ENCODE assay signal across 9 mouse cellular contexts in genomic region chr16:92319353-92320109, GRCm38 (mm10). TPM values are rescaled to one million over a fixed set of nuclear protein-coding genes. Genes with fewer than 3 reads are reported as not detected.
DNase-seq lines count a peak whose midpoint lies in the region.
"Had no signal": no experiment of that assay in that cellular context is flagged by ENCODE, and none has a peak within 500 bp of the region (broad histone marks: within the 10 kb centered on the region; RNA-seq: fewer than 3 reads in every experiment).

No protein-coding gene starts in this region.

- intact Hi-C loops in left cerebral cortex, postnatal 25 days (cut with DNase I) = loop anchor here (5.0 to 10.0 kb wide), 2 partner anchors 138 to 1225 kb away; no protein-coding TSS in a partner anchor

- peak; percentile 64 for DNase-seq in adrenal gland, postnatal 10 days
- no peak for DNase-seq in adrenal gland, adult 2 months
- peak; percentile 54 to 70 for DNase-seq in left cerebral cortex, adult 18-20 months (ENCODE audit: low spot score in 2 of 2)
- no peak for DNase-seq in left cerebral cortex, adult 11 months (ENCODE audit: low spot score)
- peak; percentile 43 for DNase-seq in embryo, embryonic 10.5 days (ENCODE audit: low spot score)
- peak; percentile 40 to 90 for DNase-seq in left cerebral cortex, postnatal 25 days (ENCODE audit: low spot score in 2 of 2)
- DNase-seq in natural killer cell, adult 2 months (ENCODE audit: low spot score in 2 of 2) = peak; percentile 28 to 62
- peak; percentile 84 for DNase-seq in thymus, postnatal 25 days

RNA-seq across cellular contexts. Expression of gene Fam243, which starts 1.7 kb away (rescaled TPM):
- total RNA-seq in adrenal gland, postnatal 10 days (2021) = not detected
- total RNA-seq in adrenal gland, adult 2 months (2021) = not detected
- polyA plus RNA-seq in adrenal gland, adult 2 months (2012; rRNA removed) = not detected in 2 replicates
- not detected for total RNA-seq in left cerebral cortex, adult 18-20 months (2021)
- not detected for total RNA-seq in left cerebral cortex, postnatal 25 days (2021)
- total RNA-seq: gastrocnemius, postnatal 36 days had no signal

RNA-seq across cellular contexts. Expression of gene Smim11, which starts 18.4 kb away (rescaled TPM):
- total RNA-seq in adrenal gland, postnatal 10 days (2021) = 10 to 100 TPM; 50.7 to 53.0 TPM
- 10 to 100 TPM; 69.5 to 72.8 TPM for total RNA-seq in adrenal gland, adult 2 months (2021)
- 75.0 and 78.7 TPM in 2 replicates for polyA plus RNA-seq in adrenal gland, adult 2 months (2012; rRNA removed)
- 10 to 100 TPM; 20.2 to 20.6 TPM for total RNA-seq in left cerebral cortex, adult 18-20 months (2021)
- 10 to 100 TPM; 17.8 to 20.7 TPM for total RNA-seq in left cerebral cortex, postnatal 25 days (2021)

RNA-seq across cellular contexts. Expression of gene Kcne2, which starts 27.3 kb away (rescaled TPM):
- not detected for total RNA-seq in adrenal gland, postnatal 10 days (2021)
- not detected for total RNA-seq in adrenal gland, adult 2 months (2021)
- polyA plus RNA-seq in adrenal gland, adult 2 months (2012; rRNA removed) = not detected in 2 replicates
- total RNA-seq in left cerebral cortex, adult 18-20 months (2021) = under 1 TPM in 1 of 2 experiments, not detected in 1; 0.21 TPM
- 1 to 10 TPM in 1 of 2 experiments, under 1 TPM in 1; 0.69 to 1.7 TPM for total RNA-seq in left cerebral cortex, postnatal 25 days (2021)
- total RNA-seq: gastrocnemius, postnatal 36 days had no signal

RNA-seq across cellular contexts. Expression of gene Kcne1, which starts 39.7 kb away (rescaled TPM):
- total RNA-seq in adrenal gland, postnatal 10 days (2021) = not detected
- under 1 TPM in 1 of 2 experiments, not detected in 1; 0.17 TPM for total RNA-seq in adrenal gland, adult 2 months (2021)
- polyA plus RNA-seq in adrenal gland, adult 2 months (2012; rRNA removed) = 0.41 TPM in 1 of 2 replicates, not detected in the other
- not detected for total RNA-seq in left cerebral cortex, adult 18-20 months (2021)
- not detected for total RNA-seq in left cerebral cortex, postnatal 25 days (2021)
- total RNA-seq: gastrocnemius, postnatal 36 days had no signal

Comparison
In these comparisons a context has a peak if more than half of its experiments do, and no peak if none do; other contexts are left out.
1. DNase-seq: peak in adrenal gland, postnatal 10 days (single experiment), left cerebral cortex, adult 18-20 months (2 of 2), embryo, embryonic 10.5 days (single experiment), left cerebral cortex, postnatal 25 days (2 of 2), natural killer cell, adult 2 months (2 of 2) and thymus, postnatal 25 days (single experiment); none in adrenal gland, adult 2 months (single experiment) and left cerebral cortex, adult 11 months (single experiment).